Mouse (Mus musculus): Measurements from ENCODE around the gene Dlx6.
A peak's percentile ranks its signal among the peaks of the same experiment; 100 is the strongest.

Gene Dlx6

DNA sequence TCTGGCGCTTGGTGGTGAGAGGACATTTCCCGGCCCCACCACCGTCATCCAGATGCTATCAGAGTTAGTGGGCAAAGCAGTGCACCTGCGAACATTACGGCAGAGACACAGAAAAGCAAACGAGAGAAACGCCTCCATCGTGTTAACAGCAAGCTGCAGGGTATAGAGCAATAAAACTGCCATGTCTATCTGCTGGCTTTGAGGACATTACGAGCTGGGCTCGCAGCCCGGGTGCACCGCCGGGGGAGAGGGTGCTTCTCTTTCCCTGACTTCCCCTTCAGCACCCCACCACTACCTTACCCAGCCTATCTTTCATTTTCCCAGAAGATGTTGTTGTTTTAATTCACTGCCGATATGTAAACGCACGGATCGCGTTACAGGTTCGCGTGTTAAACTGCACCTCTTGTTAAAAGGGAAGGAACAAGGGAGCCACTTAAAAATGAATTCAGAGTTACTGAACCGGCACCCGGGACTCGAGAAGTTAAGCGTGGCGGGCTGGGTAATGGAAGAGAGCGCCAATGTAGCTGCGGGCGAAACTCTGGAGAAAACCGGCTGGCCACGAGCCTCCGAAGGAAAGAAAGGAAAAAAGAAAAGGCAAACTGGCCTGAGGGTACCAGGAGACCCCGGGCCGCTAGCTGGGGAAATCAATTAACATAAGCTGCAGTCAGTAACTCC is 2.6 kb upstream of the Dlx6 start:
- DNase-seq = no peak

DNA sequence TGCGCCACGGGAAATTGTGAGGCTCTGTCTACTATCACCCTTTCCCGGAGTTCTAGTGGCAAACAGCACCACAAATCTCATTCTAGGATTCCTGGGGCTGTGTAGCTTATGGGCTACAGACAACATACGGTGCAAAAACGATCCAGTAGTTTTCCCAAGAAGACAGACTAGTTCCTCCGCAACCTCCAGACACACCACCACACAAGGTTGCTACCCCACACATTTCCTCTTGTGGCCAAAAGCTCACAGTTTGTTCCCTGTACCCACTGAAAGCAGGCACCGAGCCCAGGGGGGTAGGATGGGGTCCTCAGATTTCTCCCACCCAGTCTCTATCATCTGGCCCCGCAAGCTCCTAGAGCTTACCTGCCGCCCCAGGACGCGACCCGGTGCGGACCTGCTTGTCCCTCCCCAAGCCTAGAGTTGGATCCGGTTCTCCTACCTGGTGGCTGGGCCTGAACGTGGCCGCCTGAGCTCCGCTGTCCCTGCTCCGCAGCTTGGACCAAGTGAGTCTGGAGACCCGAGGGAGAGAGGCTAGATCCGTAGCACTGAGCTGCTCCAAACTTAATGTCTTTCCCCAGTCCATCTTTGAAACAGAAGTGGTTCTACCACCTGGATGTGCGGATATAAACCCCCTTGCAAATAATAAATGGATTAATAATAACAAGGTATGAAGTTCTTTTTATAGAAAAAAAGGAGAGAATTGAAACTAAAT is 1.9 kb upstream of the Dlx6 start:
- DNase-seq = no peak

DNA sequence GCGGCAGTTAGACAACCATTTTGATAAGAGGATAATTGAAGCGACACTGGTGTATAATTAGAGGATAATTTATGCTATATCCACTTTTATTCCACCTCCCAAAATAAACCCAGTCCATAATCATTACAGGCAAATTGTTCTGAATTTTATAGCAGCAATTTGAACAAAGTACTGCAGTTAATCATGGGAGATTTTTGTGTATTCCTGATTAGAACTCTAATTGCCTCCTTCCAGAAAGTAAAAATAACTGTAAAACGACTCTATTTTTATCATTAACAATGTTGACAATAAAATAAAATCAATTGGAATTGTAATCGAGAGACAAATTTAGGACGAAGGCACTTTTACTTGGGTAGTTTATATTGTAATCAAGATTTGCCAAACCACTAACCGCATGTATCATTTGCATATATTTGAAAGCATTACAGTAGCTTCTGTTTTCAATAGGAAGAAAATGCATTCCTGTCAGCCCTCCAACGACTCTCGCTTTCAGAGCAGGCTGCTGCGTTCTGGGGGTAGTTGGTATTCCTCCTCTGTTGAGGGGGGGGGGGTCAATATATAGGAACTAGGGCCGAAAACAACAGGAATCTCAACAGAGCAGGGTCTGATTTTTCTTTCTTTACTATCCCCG is 1.2 kb upstream of the Dlx6 start:
- no peak for DNase-seq

DNA sequence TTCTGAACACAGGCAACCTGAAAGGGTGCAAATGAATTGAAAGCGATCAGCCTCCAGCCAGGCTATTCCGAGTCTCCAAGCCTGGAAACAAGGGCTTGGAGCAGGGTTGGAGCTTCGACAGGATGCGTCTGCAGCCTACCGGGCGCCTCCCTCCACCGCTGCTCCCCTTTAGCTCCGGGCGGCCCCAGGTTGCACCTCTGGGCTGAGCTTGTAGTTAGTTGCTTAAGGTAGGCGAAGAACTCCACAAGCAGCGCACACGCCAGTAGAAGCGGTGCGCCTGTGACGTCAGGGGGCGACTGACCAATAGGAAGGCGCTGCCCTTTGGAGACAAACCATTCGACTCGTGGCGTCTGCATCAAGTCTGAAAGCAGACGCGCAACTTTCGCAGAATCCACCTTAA is 523 bp upstream of the Dlx6 start:
- DNase-seq = peak; percentile 58

DNA sequence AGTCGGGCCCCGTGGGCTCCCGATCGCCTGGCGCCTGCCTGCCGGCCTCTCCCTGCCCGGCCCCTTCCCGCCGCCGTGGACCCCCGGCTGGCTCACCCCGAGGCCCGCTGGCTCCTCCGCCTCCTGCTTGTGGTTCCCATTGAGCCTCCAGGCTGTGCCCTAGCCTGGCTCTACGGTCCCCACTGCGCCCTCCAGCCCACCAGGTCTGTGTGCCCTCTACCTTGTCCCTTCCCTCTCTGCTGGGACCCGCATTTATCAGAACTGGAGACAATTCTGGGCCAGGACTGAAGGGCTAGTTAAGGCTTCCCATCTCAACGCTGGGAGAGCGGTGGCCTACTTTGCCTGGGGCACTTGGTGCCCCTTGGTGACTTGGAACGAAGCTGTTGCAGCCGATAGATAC is 821 bp downstream of the Dlx6 start:
- DNase-seq = no peak

DNA sequence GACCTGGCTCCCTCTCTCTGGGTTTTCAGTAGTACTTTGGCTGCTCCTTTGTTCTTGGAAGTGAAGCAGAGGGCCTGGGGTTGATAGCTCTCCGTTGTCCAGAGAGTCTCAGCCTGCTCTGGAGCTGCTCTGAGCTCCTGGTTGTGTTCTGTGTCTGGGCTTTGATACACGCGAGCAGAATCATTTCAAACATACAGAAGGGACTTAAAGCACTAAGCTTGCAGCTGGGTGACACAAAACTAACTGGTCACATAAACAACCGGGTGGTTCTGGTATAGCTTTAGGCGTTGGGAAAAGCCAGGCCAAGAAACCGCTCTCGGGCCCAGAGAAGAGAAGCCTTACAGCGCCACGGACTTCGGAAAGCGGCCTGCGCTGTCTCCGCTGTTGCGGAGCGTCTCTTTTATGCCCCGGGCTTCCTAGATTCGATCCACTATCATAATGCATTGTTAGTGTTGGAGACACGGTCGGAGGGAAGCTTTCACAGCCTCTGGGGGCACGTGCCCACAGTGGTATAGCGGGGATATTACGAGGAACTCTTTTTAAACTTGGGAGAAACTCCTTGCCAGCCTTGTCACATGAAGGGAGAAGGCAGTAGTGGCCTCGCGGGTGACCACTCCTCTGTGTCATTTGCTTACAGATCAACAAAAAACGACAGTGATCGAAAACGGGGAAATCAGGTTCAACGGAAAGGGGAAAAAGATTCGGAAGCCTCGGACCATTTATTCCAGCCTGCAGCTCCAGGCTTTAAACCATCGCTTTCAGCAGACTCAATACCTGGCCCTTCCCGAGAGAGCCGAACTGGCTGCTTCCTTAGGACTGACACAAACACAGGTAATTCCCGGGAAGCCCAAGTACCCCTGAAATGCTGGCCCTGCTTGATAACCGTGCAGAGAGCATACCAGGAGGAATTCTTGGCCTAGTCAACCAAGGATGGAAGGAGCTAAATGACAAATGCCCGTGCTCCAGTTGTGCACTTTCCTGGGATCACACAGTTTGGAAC is 1.6 kb downstream of the Dlx6 start:
- no peak for DNase-seq

DNA sequence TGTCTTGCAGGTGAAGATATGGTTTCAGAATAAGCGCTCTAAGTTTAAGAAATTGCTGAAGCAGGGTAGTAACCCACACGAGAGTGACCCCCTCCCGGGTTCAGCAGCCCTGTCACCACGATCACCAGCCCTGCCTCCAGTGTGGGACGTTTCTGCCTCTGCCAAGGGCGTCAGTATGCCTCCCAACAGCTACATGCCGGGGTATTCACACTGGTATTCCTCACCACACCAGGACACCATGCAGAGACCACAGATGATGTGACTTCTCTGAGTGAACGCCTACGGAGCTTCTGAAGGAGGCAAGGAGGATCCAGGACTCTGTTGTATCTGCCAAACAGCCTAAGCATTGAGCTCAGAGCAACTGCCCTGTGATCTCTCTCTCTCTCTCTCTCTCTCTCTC is 3.9 kb downstream of the Dlx6 start:
- no peak for DNase-seq

DNA sequence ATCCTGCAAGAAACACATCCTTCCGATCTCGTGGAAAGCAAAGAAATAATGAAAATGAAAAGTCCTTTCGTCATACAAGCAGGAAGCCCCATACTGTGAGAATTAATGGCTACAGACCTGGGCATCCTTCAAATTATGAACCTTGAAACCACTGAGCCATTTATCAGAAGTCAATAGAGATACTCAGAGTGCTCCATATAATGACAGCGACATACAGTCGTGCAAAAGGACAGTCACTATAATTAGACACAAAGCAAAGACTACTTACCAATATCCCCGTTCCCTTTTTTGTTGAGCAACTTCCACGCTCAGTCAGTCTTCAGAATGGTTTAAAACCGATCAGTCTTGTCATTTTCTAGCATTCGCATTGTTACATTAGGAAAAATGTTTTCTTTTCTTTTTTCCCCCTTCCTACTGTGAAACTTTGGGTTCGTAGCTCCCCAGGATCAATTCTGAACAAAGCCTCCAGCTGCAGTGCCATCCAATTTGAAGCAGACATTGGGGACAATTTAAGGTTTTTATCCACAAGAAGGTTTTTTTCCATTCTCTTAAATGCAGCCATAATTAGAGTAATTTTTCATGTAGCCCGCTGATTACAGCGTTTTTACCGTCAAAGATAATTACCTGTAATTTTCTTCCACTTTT is 6.0 kb downstream of the Dlx6 start:
- no peak for DNase-seq

DNA sequence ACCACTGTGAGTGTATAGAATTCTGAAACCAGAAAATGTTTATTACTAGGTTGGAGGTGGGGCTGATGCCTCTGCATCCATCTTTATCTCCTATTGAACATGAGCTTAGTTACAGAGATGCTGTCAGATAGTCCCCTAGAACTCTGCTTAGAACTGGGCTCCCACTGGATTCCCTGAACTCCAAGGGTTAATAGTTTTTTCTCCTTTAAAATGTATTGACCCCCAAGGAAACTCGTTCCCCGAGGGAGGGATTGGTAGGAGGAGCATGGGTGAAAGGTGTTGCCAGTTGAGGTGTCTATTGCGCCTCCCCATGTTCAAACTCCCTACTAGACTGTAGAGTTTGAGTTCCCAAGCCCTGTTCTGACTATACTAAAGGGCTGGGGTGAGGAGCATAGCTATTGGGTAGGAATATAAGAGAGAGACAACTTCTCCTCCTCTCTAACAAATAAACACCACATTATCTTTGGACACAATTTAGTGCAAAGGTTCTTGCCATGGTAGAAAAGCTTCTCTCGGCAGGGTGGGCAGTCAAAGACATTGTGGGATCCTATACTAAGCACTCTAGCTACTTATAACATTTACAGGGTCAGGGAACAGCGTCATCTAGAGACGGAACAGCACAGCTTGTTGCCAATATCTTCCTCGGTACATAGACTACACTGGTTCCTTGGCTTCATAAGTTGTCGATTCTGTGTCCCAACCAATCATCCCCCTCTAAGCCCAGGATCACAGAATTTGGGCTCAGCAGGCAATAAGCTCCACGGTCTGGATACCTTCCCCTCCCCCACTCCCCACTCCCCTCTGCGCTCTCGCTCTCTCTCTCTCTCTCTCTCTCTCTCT is 7.0 kb downstream of the Dlx6 start:
- DNase-seq = no peak

DNA sequence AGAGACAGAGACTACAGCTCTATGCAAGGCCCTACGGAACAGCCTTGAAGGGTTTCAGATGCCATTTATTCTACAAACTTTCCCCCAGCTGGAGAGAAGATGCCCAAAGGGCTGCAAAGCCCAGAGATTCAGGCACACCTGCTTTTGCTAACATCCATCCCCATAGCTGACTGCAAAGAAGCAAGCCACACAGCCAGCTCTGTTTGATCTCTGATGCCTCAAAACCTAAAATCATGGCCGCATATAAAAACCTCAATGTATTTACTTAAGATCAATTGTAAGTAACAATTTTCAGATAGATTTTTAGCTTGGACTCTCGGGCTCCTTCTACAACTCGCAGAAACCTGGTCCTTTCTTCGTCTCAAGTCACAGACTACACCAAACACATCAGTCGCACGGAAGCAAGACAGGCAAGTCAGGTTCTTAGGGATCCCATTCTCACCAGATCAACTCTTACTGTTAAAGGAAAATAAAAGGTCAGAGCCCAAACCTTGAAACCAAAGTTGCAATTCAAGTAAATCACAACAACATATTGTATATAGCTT is 7.8 kb downstream of the Dlx6 start:
- no peak for DNase-seq

DNA sequence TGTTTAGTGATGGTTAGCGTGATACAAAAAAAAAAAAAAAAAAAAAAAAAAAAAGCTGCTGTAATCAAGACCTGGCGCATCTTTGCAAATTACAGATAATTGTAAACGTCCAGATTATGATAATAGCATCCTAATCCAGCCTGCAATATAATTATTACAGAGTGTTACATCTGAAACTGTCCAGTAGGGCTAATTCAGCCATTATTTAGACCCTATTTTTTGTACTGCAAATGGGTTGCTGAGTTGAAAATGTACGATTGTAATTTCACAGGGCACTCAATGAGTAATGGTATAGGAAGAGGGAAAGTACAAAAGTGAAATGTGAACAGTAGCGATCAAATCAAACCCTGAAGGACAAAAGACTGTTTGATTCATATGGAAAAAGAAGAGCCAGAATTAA is 8.6 kb downstream of the Dlx6 start:
- no peak for DNase-seq

DNA sequence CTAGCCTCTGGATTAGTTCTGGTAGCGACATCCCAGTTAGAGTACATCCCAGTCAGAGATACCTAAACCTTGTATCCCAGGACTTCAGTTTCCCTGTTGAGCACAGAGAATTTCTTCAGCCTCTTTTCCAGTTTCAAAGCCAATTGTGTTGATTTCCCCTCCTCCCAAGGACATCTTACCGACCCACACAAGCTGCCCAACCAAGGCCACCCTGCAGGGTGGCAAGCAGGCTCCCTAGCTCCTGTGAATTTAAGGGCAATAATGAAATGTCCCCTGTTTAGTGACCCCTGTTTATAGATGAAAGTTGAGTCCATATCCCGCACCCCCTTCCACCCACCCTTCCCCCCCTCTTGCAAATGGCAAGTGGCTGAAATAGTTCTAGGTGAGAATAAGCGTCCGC is 9.7 kb downstream of the Dlx6 start:
- no peak for DNase-seq

DNA sequence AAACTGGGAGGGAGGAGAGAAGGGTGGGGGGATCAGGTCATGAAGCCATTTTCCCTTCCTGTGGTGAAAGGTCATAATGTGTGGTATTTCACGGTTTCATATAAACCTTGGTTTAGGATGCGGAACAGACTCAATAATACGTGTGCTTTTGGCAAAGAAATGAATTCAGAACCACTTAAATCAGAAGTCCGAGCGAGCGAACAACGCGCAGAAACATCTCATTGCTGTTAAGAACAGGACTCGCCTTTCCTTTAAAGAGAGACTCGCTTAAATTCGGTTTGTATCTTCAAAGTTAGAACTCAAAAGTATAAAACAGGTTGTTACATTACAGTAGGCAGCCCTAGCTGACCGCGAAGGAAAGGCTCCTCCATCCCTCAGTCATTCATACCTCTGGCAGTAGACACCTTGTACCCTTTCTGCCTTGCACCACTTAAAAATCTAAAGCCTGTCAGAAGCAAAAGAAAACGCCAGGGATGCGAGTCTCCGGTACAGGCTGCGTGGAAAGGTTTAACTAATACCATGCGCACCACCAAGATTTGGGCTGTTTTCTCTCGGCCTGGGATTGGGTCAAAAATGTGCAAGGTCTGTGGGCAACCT is 10.4 kb downstream of the Dlx6 start:
- DNase-seq = no peak

DNA sequence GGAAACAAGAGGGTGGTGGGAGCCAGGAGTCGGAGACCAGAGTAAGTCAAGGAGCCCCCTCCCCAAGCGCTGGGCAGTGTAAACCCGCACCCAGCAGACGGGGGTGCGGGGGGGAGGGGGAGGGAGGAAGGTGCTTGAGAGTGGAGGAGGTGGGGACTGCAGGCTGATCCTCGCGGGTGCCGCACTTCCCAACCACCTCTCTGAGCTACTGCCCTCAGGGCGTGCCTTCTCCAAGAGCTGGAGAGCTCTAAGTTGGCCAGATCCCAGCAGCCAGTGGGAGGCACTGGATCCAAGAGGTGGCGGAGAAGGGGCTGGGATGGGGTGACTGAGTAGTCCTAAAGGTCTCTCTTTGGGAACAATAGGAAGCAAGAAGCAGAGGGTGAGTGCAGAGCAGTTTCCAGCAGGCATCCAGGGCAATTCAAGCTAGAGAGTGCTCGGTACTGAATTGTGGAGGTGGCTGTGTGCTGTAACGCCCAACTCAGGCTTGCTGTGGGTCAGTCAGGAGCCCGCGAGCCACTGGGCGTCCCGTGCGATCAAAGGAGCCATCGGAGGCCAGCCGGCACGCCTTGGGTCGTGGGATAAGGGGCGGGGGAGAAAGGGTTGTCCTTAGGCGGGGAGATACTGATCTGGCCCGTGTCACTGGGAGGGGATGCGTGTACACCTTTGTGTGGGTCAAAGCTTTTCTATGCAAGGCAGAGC is 11.1 kb downstream of the Dlx6 start:
- DNase-seq = no peak

DNA sequence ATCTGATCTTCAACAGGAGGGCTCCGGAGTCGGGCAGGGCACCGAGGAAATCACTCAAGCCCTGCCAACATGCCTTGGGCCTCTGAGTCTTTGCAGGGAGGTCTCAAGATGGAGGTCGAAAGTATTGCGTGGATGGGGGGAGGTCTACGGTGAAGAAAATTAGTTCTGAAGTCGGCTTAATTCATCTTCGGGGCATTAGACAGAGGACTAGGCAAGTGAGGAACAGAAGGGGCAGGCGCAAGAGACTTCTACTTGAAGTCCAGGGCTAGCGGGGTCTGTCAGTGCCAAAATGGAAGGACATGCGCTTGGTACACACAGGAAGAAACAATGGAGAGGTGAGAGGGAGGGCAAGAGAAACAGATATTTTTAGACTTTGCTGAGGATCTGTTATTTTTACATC is 12.0 kb downstream of the Dlx6 start:
- DNase-seq = no peak

DNA sequence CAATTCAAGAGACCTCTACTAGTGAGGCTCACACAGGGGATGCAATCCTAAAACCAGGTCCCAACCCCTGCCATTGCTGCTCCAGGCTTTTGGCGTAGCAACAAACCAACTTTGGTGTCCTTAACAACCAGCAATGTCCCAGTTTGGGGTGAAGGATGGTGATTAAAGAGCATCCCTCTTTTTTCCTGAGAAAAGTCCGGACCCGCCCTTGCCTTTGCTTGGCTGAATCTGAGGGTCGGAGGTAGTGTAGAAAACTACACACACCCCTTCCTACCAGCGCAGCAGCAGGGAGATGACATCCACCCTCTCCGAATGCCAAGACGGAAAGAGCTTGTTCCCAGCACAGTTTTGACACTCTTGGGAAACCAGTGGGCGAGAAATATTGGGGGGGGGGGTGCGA is 12.5 kb downstream of the Dlx6 start:
- DNase-seq = no peak

DNA sequence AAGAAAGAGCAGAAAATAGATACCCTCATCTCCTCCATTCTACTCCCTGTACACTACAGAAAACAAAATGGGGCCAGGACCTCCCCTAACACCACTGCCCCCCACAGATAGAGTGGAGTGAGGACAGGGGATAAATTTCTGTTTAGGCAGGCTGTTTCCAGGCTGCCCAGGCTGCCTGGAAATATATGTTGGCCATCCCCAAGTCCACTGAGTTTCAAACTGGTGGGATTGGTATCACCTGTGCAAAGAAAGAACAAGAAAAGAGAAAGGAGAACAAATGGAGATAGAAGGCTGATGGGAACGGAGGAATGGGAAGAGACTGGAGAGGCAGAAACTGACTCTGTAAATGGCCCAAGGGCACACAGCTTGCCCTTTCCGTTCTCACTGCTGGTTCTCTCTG is 13.1 kb downstream of the Dlx6 start:
- DNase-seq = no peak

DNA sequence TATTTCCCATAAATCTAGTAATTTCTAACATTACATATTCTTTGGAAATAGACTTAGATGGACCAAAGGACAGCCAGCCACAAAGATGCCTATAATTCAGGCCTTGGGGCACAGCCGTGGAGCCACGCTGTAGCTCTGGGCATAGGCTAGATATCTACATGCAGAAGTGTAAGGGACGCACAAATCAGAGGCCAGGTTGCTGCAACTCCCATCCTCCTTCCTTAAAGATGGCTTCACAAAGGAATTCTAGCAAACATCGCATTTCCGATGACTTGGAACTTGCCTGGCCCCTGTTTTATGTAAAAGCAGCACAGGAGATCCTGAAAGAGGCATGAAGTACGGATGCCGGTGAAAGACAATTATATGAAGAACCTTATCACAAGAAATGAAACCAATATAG is 13.6 kb downstream of the Dlx6 start:
- no peak for DNase-seq

DNA sequence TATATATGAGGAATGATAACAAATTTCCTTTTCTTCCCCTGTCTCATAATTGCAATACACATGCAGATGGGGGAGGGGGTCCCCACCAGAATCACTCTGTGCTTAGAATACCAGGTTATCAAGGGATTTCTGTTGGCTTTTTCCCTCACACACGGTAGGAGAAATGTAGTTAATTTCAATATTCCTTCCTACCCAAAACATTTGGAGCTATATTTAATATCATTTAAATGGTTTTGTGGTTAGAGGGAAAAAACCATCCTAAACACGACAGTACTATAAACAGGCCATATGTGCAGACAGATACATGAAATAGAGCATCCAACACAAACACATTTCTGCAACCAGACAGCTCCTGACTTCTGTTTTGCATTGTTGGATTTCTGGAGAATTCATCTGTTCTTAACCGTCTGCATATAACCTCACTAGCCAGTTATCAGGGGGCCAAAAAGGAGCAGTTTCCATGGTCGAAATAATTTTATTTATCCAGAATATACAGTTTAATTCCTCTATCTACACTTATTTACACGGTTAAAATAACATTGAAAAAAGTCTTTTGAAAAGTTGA is 14.3 kb downstream of the Dlx6 start:
- DNase-seq = no peak
